Mouse (Mus musculus) ES-E14 (cell line): ENCODE results near the gene Snapc2. TPM values are rescaled to one million over a fixed set of nuclear protein-coding genes. Genes with fewer than 3 reads are reported as not detected.

Experiments
- DNase-seq: peaks from one replicate; pipeline ENCODE4 v3.0.0-alpha.2; 2013; ENCODE audit warnings: low read depth, low spot score
- H3K27ac ChIP-seq: 2 replicates; pipeline ENCODE4 v1.5.1; 2012; ENCODE audit warnings: low read depth, mild to moderate bottlenecking, low read length, moderate library complexity, mixed read lengths; ENCODE audit not compliant: poor library complexity, insufficient read depth, severe bottlenecking
- H3K36me3 ChIP-seq: 2 replicates; pipeline ENCODE4 v1.6.1; 2012; ENCODE audit warnings: mild to moderate bottlenecking, low read length, moderate library complexity, mixed read lengths; ENCODE audit not compliant: control insufficient read depth, poor library complexity, insufficient read depth, severe bottlenecking
- H3K4me1 ChIP-seq, 2 experiments: fragments of 150-350 bp in 1 of 2; sonication (generic) in 1 of 2; 2 replicates each; pipeline ENCODE4 v1.6.1; 2012; ENCODE audit warnings: low read length in 2 of 2, mild to moderate bottlenecking in 1 of 2, mixed read lengths in 1 of 2; ENCODE audit not compliant: control insufficient read depth in 2 of 2, insufficient read depth in 2 of 2, poor library complexity in 1 of 2
- H3K4me3 ChIP-seq, 2 experiments: fragments of 150-350 bp in 1 of 2; sonication (generic) in 1 of 2; 2 replicates each; pipeline ENCODE4 v1.5.1; 2012; ENCODE audit warnings: low read length in 2 of 2, low read depth in 1 of 2, mild to moderate bottlenecking in 1 of 2, mixed read lengths in 1 of 2; ENCODE audit not compliant: insufficient read depth in 1 of 2, poor library complexity in 1 of 2, severe bottlenecking in 1 of 2
- H3K9ac ChIP-seq: 2 replicates; pipeline ENCODE4 v1.6.1; 2012; ENCODE audit warnings: low read depth, mild to moderate bottlenecking, low read length, mixed read lengths; ENCODE audit not compliant: poor library complexity, insufficient read depth, severe bottlenecking
- H3K9me3 ChIP-seq: fragments of 150-350 bp; sonication (generic); 2 replicates; pipeline ENCODE4 v1.6.1; 2012; ENCODE audit warnings: low read depth, mild to moderate bottlenecking, low read length; ENCODE audit not compliant: control insufficient read depth, insufficient read depth
- CHD2 ChIP-seq: IDR thresholded peaks from 2 replicates; pipeline ENCODE4 v1.6.1; 2014; ENCODE audit warnings: mild to moderate bottlenecking, low read depth, low read length, inconsistent platforms
- HCFC1 ChIP-seq: IDR thresholded peaks from 2 replicates; pipeline ENCODE4 v1.6.1; 2012; ENCODE audit warnings: low read length, inconsistent platforms, borderline replicate concordance; ENCODE audit not compliant: insufficient read depth
- MAFK ChIP-seq: IDR thresholded peaks from 2 replicates; pipeline ENCODE4 v1.6.1; 2014; ENCODE audit warnings: mild to moderate bottlenecking, low read depth, low read length, inconsistent platforms; ENCODE audit not compliant: insufficient read depth
- ZC3H11A ChIP-seq: IDR thresholded peaks from 2 replicates; pipeline ENCODE4 v1.6.1; 2012; ENCODE audit warnings: low read depth, mild to moderate bottlenecking, inconsistent platforms, low read length, borderline replicate concordance
- ZNF384 ChIP-seq: IDR thresholded peaks from 2 replicates; pipeline ENCODE4 v1.6.1; 2012; ENCODE audit warnings: low read depth, low read length, inconsistent platforms
- in situ Hi-C, 2 experiments: fragments of 600-800 bp; cut with MboI; formaldehyde crosslinking; loops; one replicate each; pipeline ENCODE4 v1.15.1; 2025; ENCODE audit warnings: low sequenced_read_pairs in 2 of 2, inconsistent platforms in 1 of 2; ENCODE audit not compliant: unreplicated experiment in 2 of 2
- total RNA-seq: library from RNA; depleted of rRNA; stranded (reverse); fragments of 300-350 nt; gene quantifications from 2 replicates; pipeline ENCODE4 v1.2.3, GENCODE M21; 2012; rRNA removed

Snapc2 gene
- 10.3 and 15.9 TPM in 2 replicates for total RNA-seq

- TF ChIP-seq ZNF384 (no peak), HCFC1 (0 out of 2 replicates have a peak, but pooled peaks have one; percentile 12)
- Histone ChIP-seq H3K4me1 (peaks cover 11 to 19% of the 10 kb centered on the region in 2 experiments; a peak in 1 of 4 replicates), H3K36me3 (peaks cover 7% of the 10 kb centered on the region)
Observed at GRCm38 (mm10) chr8:4252934-4253841, at the start of gene Snapc2. Gene Snapc2 (plus strand): TSS chr8:4253080.

GRCm38 (mm10) chr8:4205246-4206123 lies 47.4 kb upstream of the Snapc2 start:
- H3K9ac ChIP-seq, result peak overlapping the region; percentile 8; the same call in 1 of the 2 replicates
- H3K9me3 ChIP-seq, result 0 out of 2 replicates have a peak, but pooled peaks cover 1% of the 10 kb centered on the region
- TF ChIP-seq ZC3H11A, result no peak
- TF ChIP-seq ZNF384, result no peak
- no peak for TF ChIP-seq CHD2
- peak overlapping the region; percentile 42 to 43 for H3K4me3 ChIP-seq
- peaks cover 0 to 2% of the 10 kb centered on the region in 2 experiments; a peak in 1 of 4 replicates for H3K4me1 ChIP-seq
- H3K27ac ChIP-seq, result no peak overlapping the region
- no peaks in the 10 kb centered on the region for H3K36me3 ChIP-seq
- in situ Hi-C loops, result no loop called here
- peak; percentile 31 for DNase-seq

More at GRCm38 (mm10) chr8:4252934-4253841, at the start of gene Snapc2:
- Histone ChIP-seq H3K9me3 (no peaks in the 10 kb centered on the region), H3K27ac (no peak within 1 kb of the TSS; the same call in 1 of the 2 replicates), H3K4me3 (peak within 1 kb of the TSS; percentile 96 to 97), H3K9ac (peak within 1 kb of the TSS; percentile 91)
- in situ Hi-C loops, result no loop called here
- DNase-seq, result peak; percentile 91

DNA sequence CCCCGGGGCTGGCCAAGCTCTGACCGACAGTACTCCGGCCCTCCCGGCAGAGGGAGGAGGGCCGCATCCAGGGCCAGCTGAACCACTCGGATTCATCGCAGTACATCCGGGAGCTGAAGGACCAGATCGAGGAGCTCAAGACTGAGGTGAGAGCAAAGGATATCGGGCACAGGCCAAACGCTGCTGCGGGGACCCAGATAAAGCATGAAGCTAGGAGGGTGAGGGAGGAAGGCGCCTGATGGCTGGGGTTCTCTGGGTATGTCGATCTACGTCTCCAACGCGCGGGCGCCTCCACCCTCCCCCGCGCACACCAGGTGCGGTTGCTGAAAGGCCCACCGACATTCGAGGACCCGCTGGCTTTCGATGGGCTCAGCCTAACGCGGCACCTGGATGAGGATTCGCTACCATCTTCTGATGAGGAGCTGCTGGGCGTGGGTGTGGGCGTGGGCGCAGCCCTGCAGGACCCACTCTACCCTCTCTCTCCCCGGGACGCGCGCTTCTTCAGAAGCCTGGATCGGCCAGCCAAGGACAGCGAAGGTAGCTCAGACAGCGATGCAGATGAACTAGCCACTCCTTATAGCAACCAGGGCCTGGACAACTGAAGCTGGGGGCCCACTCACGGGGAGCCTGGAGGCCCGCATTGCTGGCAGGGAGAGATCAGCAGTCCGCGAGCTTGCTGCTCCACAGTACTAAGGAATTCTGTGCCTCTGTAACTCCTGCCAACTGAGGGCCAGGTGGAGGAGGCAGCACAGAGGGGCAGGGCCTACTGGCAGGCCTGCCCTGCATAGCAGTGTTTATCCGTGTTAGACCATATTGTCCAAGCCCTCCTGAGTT lies 46.5 kb upstream of the Snapc2 start:
- no peaks in the 10 kb centered on the region for H3K36me3 ChIP-seq
- in situ Hi-C loops, result no loop called here
- H3K27ac ChIP-seq, result no peak overlapping the region
- peaks cover 0 to 2% of the 10 kb centered on the region in 2 experiments; a peak in 1 of 4 replicates for H3K4me1 ChIP-seq
- TF ChIP-seq MAFK (no peak), CHD2 (no peak), ZC3H11A (no peak), HCFC1 (no peak), ZNF384 (no peak)
- peak overlapping the region; percentile 42 to 43; a peak in 3 of 4 replicates for H3K4me3 ChIP-seq
- H3K9me3 ChIP-seq, result 0 out of 2 replicates have a peak, but pooled peaks cover 1% of the 10 kb centered on the region
- DNase-seq, result no peak
- H3K9ac ChIP-seq, result peak overlapping the region; percentile 17; the same call in 1 of the 2 replicates

- Histone ChIP-seq H3K4me1 (peaks cover 0 to 2% of the 10 kb centered on the region in 2 experiments; a peak in 1 of 4 replicates), H3K9ac (no peak overlapping the region)
Observed at GRCm38 (mm10) chr8:4207016-4207350, 45.9 kb upstream of the Snapc2 start.

More at GRCm38 (mm10) chr8:4207016-4207350, 45.9 kb upstream of the Snapc2 start:
- in situ Hi-C loops, result no loop called here
- no peak overlapping the region for H3K4me3 ChIP-seq
- no peak overlapping the region for H3K27ac ChIP-seq
- no peak for DNase-seq
- no peaks in the 10 kb centered on the region for H3K36me3 ChIP-seq
- TF ChIP-seq ZNF384 (no peak), CHD2 (no peak), HCFC1 (no peak), ZC3H11A (no peak), MAFK (no peak)
- H3K9me3 ChIP-seq, result 0 out of 2 replicates have a peak, but pooled peaks cover 1% of the 10 kb centered on the region
